Mouse (Mus musculus) cerebellum, adult (tissue): ENCODE measurements around the gene Eya3.

Experiments used
- ATAC-seq: cut with Nextera tagmentation; 2 replicates; pipeline ENCODE4 v1.9.2; 2017; ENCODE audit warnings: mild to moderate bottlenecking, moderate library complexity, mixed read lengths; ENCODE audit not compliant: insufficient number of reproducible peaks, low FRiP score, low TSS enrichment

Gene Eya3

DNA sequence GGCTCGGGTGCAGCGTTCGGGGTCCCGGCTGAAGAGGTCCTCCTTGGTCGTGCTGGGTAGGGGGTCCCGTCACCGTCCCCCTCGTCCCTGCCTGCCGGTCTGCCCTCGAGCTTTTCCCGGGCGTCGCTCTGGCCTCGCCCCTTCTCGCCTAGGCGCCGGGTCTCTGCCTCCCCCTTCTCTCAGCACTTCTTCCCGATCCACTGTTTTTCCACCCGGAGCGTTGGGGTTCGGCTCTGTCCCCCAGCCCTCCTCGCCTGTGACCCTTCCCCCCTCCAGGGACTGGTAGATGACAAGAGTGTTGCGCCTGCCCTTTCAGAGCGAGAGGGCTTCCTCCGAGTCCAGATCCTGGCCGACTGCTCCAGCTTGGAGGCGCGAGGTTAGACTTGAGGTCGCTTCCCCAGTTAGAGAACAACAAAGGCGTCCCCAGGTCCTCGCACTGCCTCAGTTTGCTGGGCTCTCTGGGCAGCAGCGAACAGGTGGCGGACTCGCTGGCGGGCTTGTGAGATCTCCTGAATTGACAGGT is 465 bp downstream of the Eya3 start:
- ATAC-seq = 0 out of 2 replicates have a peak, but pooled peaks have one; percentile 33

DNA sequence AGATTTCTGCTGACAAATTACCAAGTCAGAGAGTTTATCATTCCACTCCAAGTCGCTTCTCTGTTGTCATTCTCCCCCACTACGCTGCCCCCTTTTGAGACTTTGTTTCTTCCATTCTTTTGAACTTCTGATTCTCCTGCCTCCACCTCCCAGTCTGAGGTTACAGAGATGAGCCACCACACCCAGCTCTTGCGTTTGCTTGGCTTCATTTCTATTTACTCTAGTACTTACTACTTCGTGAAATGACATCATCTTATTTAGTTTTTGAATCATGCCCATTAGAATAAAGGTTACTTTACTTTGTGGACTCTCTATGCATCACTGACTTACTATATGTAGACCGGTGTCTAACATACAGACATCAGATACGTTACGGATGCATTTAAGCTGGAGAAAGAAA is 8.7 kb downstream of the Eya3 start:
- ATAC-seq = no peak

DNA sequence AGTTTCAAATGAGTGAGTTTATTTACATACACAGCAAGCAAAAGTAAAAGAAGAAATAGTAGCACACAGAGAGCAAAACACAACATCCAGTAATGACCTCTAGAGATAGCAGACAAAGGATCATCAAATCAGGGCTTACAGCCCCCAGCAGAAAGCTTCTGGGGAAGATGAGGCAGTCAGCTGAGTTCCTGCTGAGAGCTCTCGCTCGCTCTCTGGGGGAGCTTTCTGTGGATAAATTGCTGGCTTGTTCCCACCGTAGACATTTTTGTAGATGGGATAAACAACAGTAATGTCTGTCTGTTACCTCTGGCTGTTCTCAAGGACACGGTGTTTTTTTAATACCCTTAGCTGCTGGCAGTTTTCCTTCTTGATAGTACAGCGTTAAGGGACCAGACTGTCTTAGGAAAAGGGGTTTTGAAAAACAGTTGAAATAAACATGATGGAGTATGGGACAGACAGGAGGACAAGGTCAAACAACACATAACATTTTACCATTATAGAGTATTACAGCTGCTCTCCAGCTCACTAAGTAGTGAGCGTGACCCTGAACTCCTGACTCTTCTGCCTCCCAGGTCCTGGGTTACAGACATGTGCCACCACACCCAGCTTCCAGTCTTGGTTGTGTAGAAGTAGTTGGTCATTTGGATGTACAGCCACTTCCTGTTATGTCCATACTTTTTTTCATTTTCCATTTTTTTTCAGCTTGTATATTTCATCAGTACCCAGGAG is 10.6 kb downstream of the Eya3 start:
- no peak for ATAC-seq

GRCm38 (mm10) chr4:132652842-132653241 is 14.1 kb downstream of the Eya3 start:
- ATAC-seq = no peak

GRCm38 (mm10) chr4:132653799-132654198 is 15.0 kb downstream of the Eya3 start:
- no peak for ATAC-seq

DNA sequence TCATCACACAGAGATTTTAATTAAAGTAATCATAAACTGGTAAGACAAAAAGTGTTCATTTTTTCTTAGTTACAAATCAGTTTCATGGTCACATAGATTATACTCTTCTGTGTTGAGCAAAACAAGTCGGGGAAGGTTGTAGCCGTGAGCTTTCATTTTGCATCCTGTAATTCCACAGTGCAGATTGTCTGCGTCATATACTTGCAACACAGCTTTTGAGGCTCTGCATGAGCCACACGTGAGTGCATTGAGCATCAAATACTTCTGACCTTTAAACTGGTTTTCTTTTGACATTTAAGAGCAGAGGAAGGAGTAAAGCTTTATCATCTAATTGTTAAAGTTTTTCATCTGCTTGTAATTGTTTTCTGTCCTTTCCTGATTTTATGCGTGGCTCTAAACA is 16.5 kb downstream of the Eya3 start:
- ATAC-seq = no peak

- no peak for ATAC-seq
Measured at GRCm38 (mm10) chr4:132659106-132659505, 20.3 kb downstream of the Eya3 start.

DNA sequence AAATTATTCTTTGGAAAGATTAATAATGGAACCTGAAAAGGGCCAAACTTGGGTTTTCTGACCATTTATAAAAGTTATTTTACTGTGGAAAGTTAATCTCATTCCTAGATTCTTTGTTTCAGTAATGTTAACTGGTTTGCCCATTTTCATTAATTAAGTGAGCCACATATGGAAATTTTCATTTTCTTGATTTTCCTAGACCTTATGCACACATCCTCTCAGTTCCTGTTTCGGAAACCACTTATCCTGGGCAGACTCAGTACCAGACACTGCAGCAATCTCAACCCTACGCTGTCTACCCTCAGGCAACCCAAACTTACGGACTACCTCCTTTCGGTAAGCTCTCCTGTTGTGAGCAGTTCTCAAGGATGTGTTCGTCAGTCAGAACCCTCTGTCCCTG is 33.9 kb downstream of the Eya3 start:
- ATAC-seq = no peak

DNA sequence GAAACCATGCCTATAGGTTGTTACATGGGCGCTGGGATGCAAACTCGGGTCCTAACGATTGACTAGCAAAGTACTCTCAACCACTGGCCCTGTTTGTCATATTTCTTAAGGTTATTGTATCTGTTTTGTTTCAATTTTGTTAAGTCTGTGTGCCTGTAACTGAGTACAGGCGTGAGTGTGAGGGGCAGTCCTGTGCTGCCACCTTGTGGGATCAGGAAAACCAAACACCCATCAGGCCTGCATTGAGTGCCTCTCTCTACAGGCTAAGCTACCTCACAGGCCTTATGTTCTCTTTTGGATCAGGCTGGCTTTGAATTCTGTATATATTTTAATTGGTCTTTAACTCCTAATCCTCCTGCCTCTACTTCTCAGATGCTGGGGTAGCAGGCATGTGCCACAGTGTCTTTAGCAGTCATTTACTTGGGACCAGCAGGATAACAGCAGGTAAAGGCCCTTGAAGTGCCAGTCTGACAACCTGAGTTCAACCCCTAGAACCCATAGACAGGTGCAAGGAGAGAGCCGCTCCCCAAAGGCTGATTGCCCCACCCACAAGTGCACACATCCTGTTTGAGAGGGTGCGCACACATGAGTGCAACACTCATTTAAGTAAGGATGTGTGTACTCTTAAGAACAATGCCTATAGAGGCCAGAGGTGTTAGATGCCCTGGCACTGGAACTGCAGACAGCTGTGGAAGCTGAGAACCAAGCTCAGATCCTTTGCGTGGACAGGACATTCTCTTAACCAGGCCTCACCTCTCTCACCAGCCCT is 38.2 kb downstream of the Eya3 start:
- ATAC-seq = no peak

- no peak for ATAC-seq
Measured at GRCm38 (mm10) chr4:132689634-132690033, 50.8 kb downstream of the Eya3 start.

GRCm38 (mm10) chr4:132693366-132693765 is 54.6 kb downstream of the Eya3 start:
- ATAC-seq = no peak

- ATAC-seq = no peak
Measured at GRCm38 (mm10) chr4:132702076-132702475, 63.3 kb downstream of the Eya3 start.

DNA sequence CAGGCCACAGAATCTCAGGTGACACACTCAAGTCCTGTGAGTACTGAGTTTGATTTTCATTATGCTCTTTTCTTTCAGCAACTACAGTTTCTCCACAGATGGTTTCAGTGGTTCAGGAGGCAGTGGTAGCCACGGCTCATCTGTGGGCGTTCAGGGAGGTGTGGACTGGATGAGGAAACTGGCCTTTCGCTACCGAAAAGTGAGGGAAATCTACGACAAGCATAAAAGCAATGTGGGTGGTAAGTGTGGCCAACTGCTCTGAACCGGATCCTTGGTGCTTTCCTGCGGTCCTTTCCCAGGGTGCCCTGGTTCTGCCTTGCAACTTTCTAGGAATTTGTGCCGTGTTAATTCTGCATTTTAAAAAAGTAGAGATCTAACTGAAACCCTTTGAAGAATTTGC is 68.1 kb downstream of the Eya3 start:
- ATAC-seq = no peak

DNA sequence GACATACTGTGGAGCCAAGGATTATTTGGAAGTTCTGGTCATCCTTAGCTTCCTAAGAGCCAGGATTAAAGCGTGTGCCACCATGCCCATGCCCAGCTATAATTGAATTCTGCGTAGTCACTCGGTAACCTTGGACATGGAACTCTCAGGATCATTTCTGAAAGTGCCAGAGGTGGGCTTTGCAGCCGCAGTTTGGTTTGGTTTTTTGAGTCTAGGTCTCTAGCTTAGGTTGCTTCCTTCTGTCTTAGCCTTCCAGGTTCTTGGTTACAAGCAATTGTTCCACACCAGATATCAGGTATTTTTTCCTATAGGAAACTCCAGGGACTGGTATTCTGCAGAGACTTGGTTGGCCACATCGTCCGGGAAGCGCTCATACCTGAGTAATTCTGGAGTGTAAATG is 74.4 kb downstream of the Eya3 start:
- no peak for ATAC-seq

DNA sequence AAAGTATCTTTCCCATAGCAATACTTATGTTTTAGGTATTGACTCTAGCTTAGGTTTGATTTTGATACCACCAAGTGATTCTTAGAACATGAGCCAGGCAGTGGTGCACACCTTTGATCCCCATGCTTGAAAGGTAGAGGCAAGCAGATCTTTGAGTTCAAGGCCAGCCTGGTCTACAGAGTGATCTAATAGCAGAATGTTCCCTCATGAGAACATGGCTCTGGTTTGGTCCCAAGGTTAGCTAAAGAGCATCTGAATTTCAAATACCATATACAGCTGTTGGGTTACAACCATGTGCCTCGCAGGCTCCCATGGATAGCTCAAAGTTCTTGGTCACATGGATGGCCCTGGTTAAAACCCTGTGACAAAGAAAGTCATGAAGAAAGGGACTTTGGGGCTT is 79.5 kb downstream of the Eya3 start:
- no peak for ATAC-seq

DNA sequence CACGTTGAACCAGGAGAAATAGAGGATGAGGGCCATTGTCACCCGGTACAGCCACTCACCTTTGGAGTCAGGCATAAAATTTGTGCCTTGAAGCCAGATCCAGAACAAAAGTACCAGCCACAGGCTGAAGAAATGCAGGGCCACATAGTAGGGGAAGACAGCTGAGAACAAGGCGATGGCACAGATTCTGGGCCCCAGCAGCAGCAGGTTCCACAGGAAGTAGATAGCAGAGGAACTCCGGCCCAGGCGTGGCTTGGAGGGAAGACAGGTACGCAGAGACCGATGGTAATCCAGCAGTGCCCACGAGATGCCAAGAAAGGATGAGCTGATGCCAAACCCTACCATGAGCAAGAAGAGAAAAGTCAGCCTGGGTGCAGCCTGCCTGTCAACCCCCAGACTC is 89.4 kb downstream of the Eya3 start:
- no peak for ATAC-seq

DNA sequence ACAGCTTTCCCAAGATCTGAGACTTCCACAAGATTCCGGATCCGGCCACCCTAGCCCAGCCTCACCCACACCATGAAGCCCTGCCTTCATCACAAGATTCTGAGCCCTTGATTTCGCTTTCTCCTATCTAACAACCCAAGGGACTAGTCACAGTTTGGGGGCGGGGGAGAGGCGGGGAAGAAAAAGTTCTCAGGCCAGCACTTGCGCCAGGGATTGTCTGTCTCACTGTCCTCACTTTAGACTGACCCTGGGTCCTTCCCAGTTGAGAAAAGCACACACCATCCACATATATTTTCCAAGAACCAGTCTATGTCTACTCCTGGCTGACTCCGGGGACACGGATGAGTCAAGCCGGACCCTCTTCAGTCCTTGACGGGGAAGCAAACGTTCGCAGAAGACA is 92.8 kb downstream of the Eya3 start:
- ATAC-seq = no peak

- ATAC-seq = peak; percentile 84; the same call in 1 of the 2 replicates
Measured at GRCm38 (mm10) chr4:132732148-132732684, 93.4 kb downstream of the Eya3 start, which contains the start of gene Xkr8. Xkr8 (minus strand) TSS chr4:132732546.

- no peak for ATAC-seq
Measured at GRCm38 (mm10) chr4:132733071-132733770, 94.4 kb downstream of the Eya3 start.

DNA sequence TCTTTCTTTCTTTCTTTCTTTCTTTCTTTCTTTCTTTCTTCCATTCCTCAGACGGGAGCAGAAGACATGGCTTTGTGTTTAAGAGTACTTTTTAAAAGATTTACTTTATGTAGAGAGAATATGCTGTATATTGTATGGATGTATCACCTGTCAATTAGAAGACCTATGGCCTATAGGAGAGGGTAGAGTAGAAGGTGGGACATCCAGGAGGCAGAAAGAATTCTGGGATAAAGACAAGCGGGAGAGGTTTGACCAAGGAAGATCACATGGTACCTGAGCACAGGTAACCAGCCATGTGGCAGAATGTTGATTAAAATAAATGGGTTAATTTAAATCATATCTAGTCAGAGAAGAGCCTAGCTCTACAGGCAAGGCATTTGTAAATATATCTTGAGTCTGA is 96.0 kb downstream of the Eya3 start:
- no peak for ATAC-seq

- ATAC-seq = no peak
Measured at GRCm38 (mm10) chr4:132735389-132735788, 96.6 kb downstream of the Eya3 start.
